Mouse (Mus musculus) liver, embryonic 14.5 days (tissue): ENCODE results near the gene Dyrk1a. TPM values are rescaled to one million over a fixed set of nuclear protein-coding genes. Genes with fewer than 3 reads are reported as not detected.

ENCODE experiments used
- ATAC-seq: fragments of 200-750 bp; cut with Nextera tagmentation; 2 replicates; pipeline ENCODE4 v1.8.0; 2017; ENCODE audit warnings: moderate number of reproducible peaks, mild to moderate bottlenecking, moderate library complexity; ENCODE audit not compliant: insufficient read depth
- DNase-seq, 3 experiments: peaks; one replicate each; pipeline ENCODE4 v3.0.0-alpha.2; 2012 to 2013; ENCODE audit warnings: low read depth in 3 of 3, low spot score in 3 of 3
- H3K27ac ChIP-seq: fragments of 300-500 bp; sonication (generic); 2 replicates; pipeline ENCODE4 v1.5.1; 2014; ENCODE audit warnings: moderate library complexity, mild to moderate bottlenecking, control low read depth, inconsistent platforms
- H3K27me3 ChIP-seq: fragments of 300-500 bp; sonication (generic); 2 replicates; pipeline ENCODE4 v1.6.1; 2014; ENCODE audit warnings: mild to moderate bottlenecking, low read length, moderate library complexity; ENCODE audit not compliant: control insufficient read depth, insufficient read depth
- H3K36me3 ChIP-seq: fragments of 300-500 bp; sonication (generic); replicated peaks from 2 replicates; pipeline ENCODE4 v1.6.1; 2014; ENCODE audit warnings: low read depth; ENCODE audit not compliant: control insufficient read depth, insufficient read depth
- H3K4me1 ChIP-seq, 2 experiments: fragments of 200-500 bp in 1 of 2; fragments of 300-500 bp in 1 of 2; sonication (generic) in 1 of 2; replicated peaks; 2 replicates each; pipeline ENCODE4 v1.6.1; 2012 to 2014; ENCODE audit warnings: antibody characterized with exemption in 1 of 2, inconsistent platforms in 1 of 2, low read length in 1 of 2; ENCODE audit not compliant: control insufficient read depth in 2 of 2, insufficient read depth in 2 of 2
- H3K4me2 ChIP-seq: fragments of 300-500 bp; sonication (generic); 2 replicates; pipeline ENCODE4 v1.6.1; 2014; ENCODE audit warnings: low read depth, mild to moderate bottlenecking, control low read depth, moderate library complexity
- H3K4me3 ChIP-seq, 2 experiments: fragments of 200-500 bp in 1 of 2; fragments of 300-500 bp in 1 of 2; sonication (generic) in 1 of 2; 2 replicates each; pipeline ENCODE4 v1.5.1; 2012 to 2014; ENCODE audit warnings: low read depth in 2 of 2, low read length in 2 of 2, mild to moderate bottlenecking in 2 of 2, control low read depth in 1 of 2, inconsistent platforms in 1 of 2, moderate library complexity in 1 of 2; ENCODE audit not compliant: insufficient read depth in 1 of 2
- H3K9ac ChIP-seq: fragments of 300-500 bp; sonication (generic); replicated peaks from 2 replicates; pipeline ENCODE4 v1.6.1; 2014; ENCODE audit warnings: mild to moderate bottlenecking, control low read depth, moderate library complexity
- H3K9me3 ChIP-seq: fragments of 300-500 bp; sonication (generic); 2 replicates; pipeline ENCODE4 v1.6.1; 2016; ENCODE audit warnings: low read length, mixed read lengths; ENCODE audit not compliant: control insufficient read depth
- CTCF ChIP-seq: IDR thresholded peaks from 2 replicates; pipeline ENCODE4 v1.5.1; 2016; ENCODE audit warnings: antibody characterized with exemption, low read depth, control low read depth
- EP300 ChIP-seq: IDR thresholded peaks from 2 replicates; pipeline ENCODE4 v1.6.1; 2016; ENCODE audit warnings: antibody characterized with exemption, low read depth
- WGBS: fragments of 180-500 bp; shearing (Covaris S2); extraction: QIAGEN DNeasy Blood & Tissue Kit; methylation state at CpG from one replicate; pipeline ENCODE4 v1.1.7; 2014; ENCODE audit not compliant: insufficient replicate concordance; 5-methylcytosine and 5-hydroxymethylcytosine counted together
- polyA plus RNA-seq, 2 experiments: library from polyadenylated mRNA; depleted of rRNA in 1 of 2; stranded (reverse) in 1 of 2; unstranded in 1 of 2; fragments of >200 nt; fragmentation: Nextera tagmentation in 1 of 2; extraction: Ambion mirVana in 1 of 2; gene quantifications; 2 replicates each; pipeline versions ENCODE4 v1.2.1 to v1.2.3; 2012 to 2014

Gene Dyrk1a
- polyA plus RNA-seq, 2 experiments: 5.0 to 9.2 TPM

- Histone ChIP-seq H3K9me3 (no peaks in the 10 kb centered on the region), H3K36me3 (no peaks in the 10 kb centered on the region), H3K9ac (no peak overlapping the region), H3K27ac (no peak overlapping the region), H3K27me3 (no peaks in the 10 kb centered on the region), H3K4me1 (peaks cover 2 to 12% of the 10 kb centered on the region in 2 experiments), H3K4me2 (no peak overlapping the region), H3K4me3 (no peak overlapping the region)
- DNase-seq: no peak
- 73% methylated on average over 4 of the region's 4 CpGs for WGBS
- TF ChIP-seq EP300 (no peak), CTCF (no peak)
- no peak for ATAC-seq
These were observed 9.5 kb downstream of the Dyrk1a start for GRCm38 (mm10) chr16:94579348-94579747.

GRCm38 (mm10) chr16:94580844-94581405 is 11.1 kb downstream of the Dyrk1a start:
- no peak for TF ChIP-seq EP300
- no peak for TF ChIP-seq CTCF
- Histone ChIP-seq H3K4me1 (peaks cover 0 to 5% of the 10 kb centered on the region in 2 experiments; a peak in 3 of 4 replicates), H3K4me2 (no peak overlapping the region), H3K9me3 (no peaks in the 10 kb centered on the region), H3K36me3 (no peaks in the 10 kb centered on the region), H3K27ac (no peak overlapping the region), H3K27me3 (no peaks in the 10 kb centered on the region), H3K9ac (no peak overlapping the region), H3K4me3 (no peak overlapping the region)
- WGBS: 41% methylated on average over 7 of the region's 7 CpGs
- DNase-seq: no peak
- no peak for ATAC-seq

GRCm38 (mm10) chr16:94586349-94586990 is 16.7 kb downstream of the Dyrk1a start:
- Histone ChIP-seq H3K9ac (no peak overlapping the region), H3K4me3 (no peak overlapping the region), H3K27me3 (no peaks in the 10 kb centered on the region), H3K4me1 (peaks cover 6 to 10% of the 10 kb centered on the region in 2 experiments), H3K27ac (no peak overlapping the region), H3K4me2 (no peak overlapping the region), H3K36me3 (no peaks in the 10 kb centered on the region), H3K9me3 (no peaks in the 10 kb centered on the region)
- 62% methylated on average over 7 of the region's 7 CpGs for WGBS
- peak; percentile 56 for TF ChIP-seq CTCF
- TF ChIP-seq EP300: no peak
- ATAC-seq (no peak), DNase-seq (no peak)

GRCm38 (mm10) chr16:94587461-94587860 is 17.7 kb downstream of the Dyrk1a start:
- no peaks in the 10 kb centered on the region for H3K36me3 ChIP-seq
- no peaks in the 10 kb centered on the region for H3K27me3 ChIP-seq
- DNase-seq (no peak), ATAC-seq (no peak)
- H3K27ac ChIP-seq: no peak overlapping the region
- H3K9me3 ChIP-seq: no peaks in the 10 kb centered on the region
- no peak overlapping the region for H3K4me2 ChIP-seq
- 81% methylated on average over 4 of the region's 4 CpGs for WGBS
- H3K4me3 ChIP-seq: no peak overlapping the region
- peaks cover 6 to 10% of the 10 kb centered on the region in 2 experiments for H3K4me1 ChIP-seq
- TF ChIP-seq EP300 (no peak), CTCF (no peak)
- H3K9ac ChIP-seq: no peak overlapping the region

GRCm38 (mm10) chr16:94588171-94588570 is 18.4 kb downstream of the Dyrk1a start:
- ATAC-seq (no peak), DNase-seq (no peak)
- 77% methylated on average over 8 of the region's 8 CpGs for WGBS

More at GRCm38 (mm10) chr16:94588171-94588570, 18.4 kb downstream of the Dyrk1a start:
- peaks cover 6 to 10% of the 10 kb centered on the region in 2 experiments for H3K4me1 ChIP-seq
- no peak overlapping the region for H3K4me3 ChIP-seq
- no peak overlapping the region for H3K4me2 ChIP-seq
- H3K27me3 ChIP-seq: no peaks in the 10 kb centered on the region
- no peaks in the 10 kb centered on the region for H3K36me3 ChIP-seq
- H3K9me3 ChIP-seq: no peaks in the 10 kb centered on the region
- no peak overlapping the region for H3K27ac ChIP-seq
- H3K9ac ChIP-seq: no peak overlapping the region
- no peak for TF ChIP-seq CTCF
- TF ChIP-seq EP300: no peak
